Mouse (Mus musculus) heart, embryonic 15.5 days (tissue): ENCODE measurements around the gene Umod. TPM values are rescaled to one million over a fixed set of nuclear protein-coding genes. Genes with fewer than 3 reads are reported as not detected.

Source experiments
- ATAC-seq: fragments of 200-750 bp; cut with Nextera tagmentation; replicated peaks from 2 replicates; pipeline ENCODE4 v1.8.0; 2017; ENCODE audit warnings: low read depth, moderate TSS enrichment; ENCODE audit not compliant: insufficient number of reproducible peaks, insufficient read depth, low FRiP score
- H3K27ac ChIP-seq: fragments of 300-500 bp; sonication (generic); 2 replicates; pipeline ENCODE4 v1.5.1; 2015; ENCODE audit warnings: mild to moderate bottlenecking, inconsistent platforms
- H3K27me3 ChIP-seq: fragments of 300-500 bp; sonication (generic); 2 replicates; pipeline ENCODE4 v1.6.1; 2015; ENCODE audit warnings: inconsistent platforms
- H3K36me3 ChIP-seq: fragments of 300-500 bp; sonication (generic); 2 replicates; pipeline ENCODE4 v1.6.1; 2015; ENCODE audit warnings: mild to moderate bottlenecking, inconsistent platforms
- H3K4me1 ChIP-seq: fragments of 300-500 bp; sonication (generic); replicated peaks from 2 replicates; pipeline ENCODE4 v1.6.1; 2015; ENCODE audit warnings: inconsistent platforms
- H3K4me2 ChIP-seq: fragments of 300-500 bp; sonication (generic); 2 replicates; pipeline ENCODE4 v1.6.1; 2015; ENCODE audit warnings: inconsistent platforms, mild to moderate bottlenecking, moderate library complexity
- H3K4me3 ChIP-seq: fragments of 300-500 bp; sonication (generic); 2 replicates; pipeline ENCODE4 v1.5.1; 2015; ENCODE audit warnings: mild to moderate bottlenecking, inconsistent platforms
- H3K9ac ChIP-seq: fragments of 300-500 bp; sonication (generic); 2 replicates; pipeline ENCODE4 v1.6.1; 2015; ENCODE audit warnings: mild to moderate bottlenecking, inconsistent platforms
- H3K9me3 ChIP-seq: fragments of 300-500 bp; sonication (generic); replicated peaks from 2 replicates; pipeline ENCODE4 v1.6.1; 2016; ENCODE audit warnings: inconsistent platforms
- WGBS: fragments of 180-500 bp; shearing (Covaris S2); methylation state at CpG from one replicate; pipeline ENCODE4 v1.1.7; 2015; ENCODE audit warnings: mixed read lengths; 5-methylcytosine and 5-hydroxymethylcytosine counted together
- polyA plus RNA-seq: library from polyadenylated mRNA; unstranded; fragments of >200 nt; fragmentation: Nextera tagmentation; extraction: Ambion mirVana; gene quantifications from 2 replicates; pipeline ENCODE4 v1.2.1, GENCODE M21; 2015

Umod gene
- not detected in 2 replicates for polyA plus RNA-seq

- no peak within 1 kb of the TSS for H3K4me3 ChIP-seq
- H3K9ac ChIP-seq = no peak within 1 kb of the TSS
- no peaks in the 10 kb centered on the region for H3K4me1 ChIP-seq
- H3K36me3 ChIP-seq = no peaks in the 10 kb centered on the region
- no peaks in the 10 kb centered on the region for H3K27me3 ChIP-seq
- H3K27ac ChIP-seq = no peak within 1 kb of the TSS
- ATAC-seq = no peak
- H3K4me2 ChIP-seq = no peak within 1 kb of the TSS
- H3K9me3 ChIP-seq = no peaks in the 10 kb centered on the region
Observed at GRCm38 (mm10) chr7:119479256-119479655, at the start of gene Umod. TSS of gene Umod (minus strand) at chr7:119479282.

DNA sequence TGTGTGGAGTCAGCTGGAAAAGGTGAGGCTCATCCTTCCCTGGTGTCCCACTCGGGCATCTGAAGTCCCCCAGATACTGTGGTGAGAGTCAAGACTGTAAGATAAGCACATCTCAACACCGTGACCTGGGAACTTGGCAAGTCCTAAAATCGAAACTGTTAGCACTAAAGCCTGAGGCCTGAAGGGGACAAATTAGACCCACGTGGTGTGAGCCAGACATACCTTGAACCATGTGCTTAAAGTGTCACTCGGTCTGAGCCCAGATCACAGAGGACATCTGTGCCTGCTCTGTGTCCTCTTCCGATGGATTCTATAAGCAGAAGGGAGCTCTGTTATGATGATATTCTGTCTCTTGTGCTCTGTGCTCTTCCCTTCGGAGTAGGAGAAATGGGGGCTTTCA, 49.5 kb upstream of the Umod start:
- ATAC-seq = no peak
- no peaks in the 10 kb centered on the region for H3K9me3 ChIP-seq
- 60% methylated on average over 7 of the region's 7 CpGs for WGBS

GRCm38 (mm10) chr7:119527548-119527947, 48.5 kb upstream of the Umod start:
- Histone ChIP-seq H3K9ac (no peak overlapping the region), H3K4me2 (no peak overlapping the region), H3K27me3 (no peaks in the 10 kb centered on the region), H3K27ac (no peak overlapping the region), H3K4me3 (no peak overlapping the region), H3K36me3 (no peaks in the 10 kb centered on the region), H3K4me1 (no peaks in the 10 kb centered on the region), H3K9me3 (no peaks in the 10 kb centered on the region)
- 72% methylated on average over 2 of the region's 2 CpGs for WGBS
- ATAC-seq = no peak

More for the DNA sequence above, 49.5 kb upstream of the Umod start:
- Histone ChIP-seq H3K9ac (no peak overlapping the region), H3K27me3 (no peaks in the 10 kb centered on the region), H3K4me2 (no peak overlapping the region), H3K4me1 (no peaks in the 10 kb centered on the region), H3K36me3 (no peaks in the 10 kb centered on the region), H3K27ac (no peak overlapping the region), H3K4me3 (no peak overlapping the region)

- Histone ChIP-seq H3K4me3 (no peak overlapping the region), H3K9ac (no peak overlapping the region), H3K36me3 (no peaks in the 10 kb centered on the region), H3K4me1 (no peaks in the 10 kb centered on the region), H3K27me3 (no peaks in the 10 kb centered on the region), H3K9me3 (no peaks in the 10 kb centered on the region), H3K4me2 (no peak overlapping the region), H3K27ac (no peak overlapping the region)
- no peak for ATAC-seq
- 87% methylated on average over 1 of the region's 1 CpGs for WGBS
Observed at GRCm38 (mm10) chr7:119527135-119527534, 48.1 kb upstream of the Umod start.

GRCm38 (mm10) chr7:119526486-119526885, 47.4 kb upstream of the Umod start:
- Histone ChIP-seq H3K36me3 (no peaks in the 10 kb centered on the region), H3K9me3 (no peaks in the 10 kb centered on the region), H3K27ac (no peak overlapping the region), H3K9ac (no peak overlapping the region), H3K27me3 (no peaks in the 10 kb centered on the region), H3K4me2 (no peak overlapping the region), H3K4me3 (no peak overlapping the region), H3K4me1 (no peaks in the 10 kb centered on the region)
- ATAC-seq = no peak
- 70% methylated on average over 13 of the region's 13 CpGs for WGBS

DNA sequence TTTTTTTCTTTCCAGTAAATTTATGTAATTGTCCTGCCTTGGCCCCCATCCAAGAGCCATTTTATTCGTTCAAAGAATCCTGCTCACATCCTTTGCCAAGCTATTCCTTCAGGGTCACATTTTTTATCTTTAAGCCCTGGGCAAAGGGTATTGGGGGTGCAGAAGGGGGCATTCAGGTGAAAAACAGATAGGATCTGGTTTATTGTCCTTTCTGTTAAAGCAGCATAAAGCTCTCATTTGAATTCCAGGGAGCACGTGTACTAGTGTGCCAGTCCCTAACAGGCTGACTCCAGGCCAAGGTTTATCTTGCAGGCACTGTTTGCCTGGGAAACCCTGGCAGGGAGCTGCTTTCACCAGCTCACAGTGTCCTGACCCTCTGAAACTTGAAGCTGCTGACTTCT, 46.8 kb upstream of the Umod start:
- 23% methylated on average over 2 of the region's 2 CpGs for WGBS
- Histone ChIP-seq H3K27ac (no peak overlapping the region), H3K9ac (no peak overlapping the region), H3K27me3 (no peaks in the 10 kb centered on the region), H3K9me3 (no peaks in the 10 kb centered on the region), H3K36me3 (no peaks in the 10 kb centered on the region), H3K4me3 (no peak overlapping the region), H3K4me1 (no peaks in the 10 kb centered on the region), H3K4me2 (no peak overlapping the region)
- ATAC-seq = no peak

DNA sequence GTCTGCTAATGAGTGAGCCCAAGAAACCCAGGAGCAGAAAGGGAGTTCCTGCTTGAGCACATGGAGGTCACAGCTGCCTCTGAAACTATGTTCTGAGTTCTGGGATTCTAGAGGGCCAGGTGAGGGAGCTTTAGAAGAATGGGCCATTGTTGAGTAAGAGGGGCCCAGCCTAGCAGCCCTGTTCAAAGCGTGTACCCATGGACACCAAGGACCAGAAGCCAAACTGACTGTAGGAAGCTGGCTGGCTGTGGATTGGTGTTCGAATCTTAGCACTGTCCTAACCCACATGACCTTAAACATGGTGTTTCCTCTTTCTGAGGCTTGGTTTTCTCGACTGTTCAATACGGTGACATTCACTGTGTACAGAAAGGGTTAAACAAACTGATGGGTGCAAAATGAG, 44.3 kb upstream of the Umod start, which contains the start of gene Pdilt:
Pdilt (minus strand) TSS at position 101 of the 400 bp plus-strand sequence.
- ATAC-seq = no peak
- Histone ChIP-seq H3K4me2 (no peak within 1 kb of the TSS), H3K4me3 (no peak within 1 kb of the TSS), H3K36me3 (no peaks in the 10 kb centered on the region), H3K27me3 (peaks cover 5% of the 10 kb centered on the region; the same call in 1 of the 2 replicates), H3K4me1 (no peaks in the 10 kb centered on the region), H3K9ac (no peak within 1 kb of the TSS), H3K9me3 (no peaks in the 10 kb centered on the region), H3K27ac (no peak within 1 kb of the TSS)
- WGBS = 67% methylated on average over 4 of the region's 4 CpGs

- 55% methylated on average over 1 of the region's 1 CpGs for WGBS
- no peak overlapping the region for H3K9ac ChIP-seq
- no peaks in the 10 kb centered on the region for H3K4me1 ChIP-seq
- H3K4me3 ChIP-seq = no peak overlapping the region
- no peak overlapping the region for H3K4me2 ChIP-seq
- no peaks in the 10 kb centered on the region for H3K9me3 ChIP-seq
- H3K36me3 ChIP-seq = no peaks in the 10 kb centered on the region
- peaks cover 5% of the 10 kb centered on the region; the same call in 1 of the 2 replicates for H3K27me3 ChIP-seq
- no peak for ATAC-seq
- H3K27ac ChIP-seq = no peak overlapping the region
Observed at GRCm38 (mm10) chr7:119522385-119522784, 43.3 kb upstream of the Umod start.

- H3K4me1 ChIP-seq = no peaks in the 10 kb centered on the region
- H3K9me3 ChIP-seq = no peaks in the 10 kb centered on the region
Observed at GRCm38 (mm10) chr7:119521816-119522215, 42.7 kb upstream of the Umod start.

GRCm38 (mm10) chr7:119519654-119520053, 40.6 kb upstream of the Umod start:
- ATAC-seq = no peak
- Histone ChIP-seq H3K36me3 (no peaks in the 10 kb centered on the region), H3K4me1 (no peaks in the 10 kb centered on the region), H3K4me3 (no peak overlapping the region), H3K9ac (no peak overlapping the region), H3K4me2 (no peak overlapping the region), H3K9me3 (no peaks in the 10 kb centered on the region), H3K27me3 (peaks cover 5% of the 10 kb centered on the region; the same call in 1 of the 2 replicates), H3K27ac (no peak overlapping the region)
- 40% methylated on average over 5 of the region's 5 CpGs for WGBS

More at GRCm38 (mm10) chr7:119521816-119522215, 42.7 kb upstream of the Umod start:
- no peak overlapping the region for H3K4me3 ChIP-seq
- no peak for ATAC-seq
- no peak overlapping the region for H3K4me2 ChIP-seq
- no peaks in the 10 kb centered on the region for H3K36me3 ChIP-seq
- WGBS = 68% methylated on average over 3 of the region's 3 CpGs
- H3K9ac ChIP-seq = no peak overlapping the region
- H3K27me3 ChIP-seq = peaks cover 5% of the 10 kb centered on the region; the same call in 1 of the 2 replicates
- no peak overlapping the region for H3K27ac ChIP-seq

- no peak within 1 kb of the TSS for H3K27ac ChIP-seq
- H3K4me3 ChIP-seq = no peak within 1 kb of the TSS
- H3K27me3 ChIP-seq = peaks cover 5% of the 10 kb centered on the region; the same call in 1 of the 2 replicates
- H3K4me1 ChIP-seq = no peaks in the 10 kb centered on the region
- no peak for ATAC-seq
- H3K9ac ChIP-seq = no peak within 1 kb of the TSS
- H3K4me2 ChIP-seq = no peak within 1 kb of the TSS
- no peaks in the 10 kb centered on the region for H3K36me3 ChIP-seq
- H3K9me3 ChIP-seq = no peaks in the 10 kb centered on the region
- 68% methylated on average over 5 of the region's 5 CpGs for WGBS
Observed at GRCm38 (mm10) chr7:119519163-119519562, 40.1 kb upstream of the Umod start, which contains the start of gene Acsm5. TSS of gene Acsm5 (plus strand) at chr7:119519463.

DNA sequence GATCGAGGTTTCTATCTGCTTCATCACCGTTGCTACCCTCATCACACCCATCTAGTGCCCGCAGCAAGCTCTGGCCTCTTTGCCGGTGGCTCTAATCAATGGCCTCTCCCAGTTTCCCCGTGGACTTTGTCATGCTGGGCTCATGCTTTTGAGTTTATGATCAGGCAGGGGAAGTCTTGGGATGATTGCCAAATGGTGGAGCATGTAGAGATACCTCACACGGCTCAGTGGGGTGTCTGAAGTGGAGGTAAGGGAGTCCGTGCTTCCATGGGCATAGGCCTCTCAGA, 37.1 kb upstream of the Umod start:
- Histone ChIP-seq H3K9ac (no peak overlapping the region), H3K9me3 (no peaks in the 10 kb centered on the region), H3K4me2 (no peak overlapping the region), H3K27me3 (peaks cover 5% of the 10 kb centered on the region; the same call in 1 of the 2 replicates), H3K36me3 (no peaks in the 10 kb centered on the region), H3K4me3 (no peak overlapping the region), H3K4me1 (no peaks in the 10 kb centered on the region), H3K27ac (no peak overlapping the region)
- ATAC-seq = no peak
- 69% methylated on average over 7 of the region's 7 CpGs for WGBS
